Mouse (Mus musculus) kidney, adult 2 months (tissue): Measurements from ENCODE around the gene Ap3s2.

ENCODE experiments used
- CTCF ChIP-seq: fragments of 200-500 bp; conservative IDR thresholded peaks from 2 replicates; pipeline ENCODE4 v1.5.1; 2011; ENCODE audit warnings: low read depth, mild to moderate bottlenecking, control low read depth, low read length, moderate library complexity, mixed read lengths; ENCODE audit not compliant: insufficient read depth, insufficient read length
- POLR2A ChIP-seq: fragments of 200-500 bp; IDR thresholded peaks from one replicate; pipeline ENCODE4 v1.6.1; 2011; ENCODE audit warnings: low read depth, low read length, control low read depth

DNA sequence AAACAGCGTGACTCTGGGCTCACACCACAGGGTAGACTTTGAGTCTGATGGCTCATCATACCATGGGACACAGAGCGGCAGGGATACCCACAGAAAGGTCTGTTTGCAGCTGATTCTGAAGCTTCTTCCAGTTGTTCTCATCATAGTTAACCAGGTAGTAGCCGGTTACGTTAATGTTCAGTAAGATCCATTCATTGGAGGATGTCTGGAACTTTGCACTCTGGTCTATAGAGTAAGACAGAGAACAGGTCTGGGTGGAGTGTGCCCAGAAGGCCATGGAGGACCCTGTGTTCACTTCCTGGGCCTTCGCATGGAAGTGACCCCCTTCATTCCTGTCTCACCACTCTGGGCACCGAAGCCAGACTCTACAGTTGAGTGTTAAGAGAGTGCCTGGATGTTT, 85.3 kb downstream of the Ap3s2 start:
- no peak for TF ChIP-seq POLR2A
- TF ChIP-seq CTCF: no peak
